Mouse (Mus musculus) midbrain, embryonic 11.5 days (tissue): Measurements from ENCODE around the gene Synrg. TPM values are rescaled to one million over a fixed set of nuclear protein-coding genes. Genes with fewer than 3 reads are reported as not detected.

Experiments
- polyA plus RNA-seq: library from polyadenylated mRNA; unstranded; fragments of >200 nt; fragmentation: Nextera tagmentation; extraction: Ambion mirVana; gene quantifications from 2 replicates; pipeline ENCODE4 v1.2.1, GENCODE M21; 2014

Gene Synrg
- polyA plus RNA-seq, 1 experiment from 2014 or later: 18.8 TPM

Other genes with a start within 250 kb of the Synrg start
- gene Wfdc21, start 217.5 kb upstream of the Synrg start, polyA plus RNA-seq: not detected in 2 replicates
- gene Heatr6, start 210.7 kb upstream of the Synrg start, polyA plus RNA-seq: 30.1 and 31.9 TPM in 2 replicates
- gene Hnf1b, start 114.4 kb upstream of the Synrg start, polyA plus RNA-seq: not detected in 2 replicates
- gene Ddx52, start 22.4 kb upstream of the Synrg start, polyA plus RNA-seq: 50.8 and 58.0 TPM in 2 replicates
- 7.2 and 8.8 TPM in 2 replicates for gene Dusp14, start 104.8 kb downstream of the Synrg start, polyA plus RNA-seq
- 33.7 and 33.9 TPM in 2 replicates for gene Tada2a, start 165.2 kb downstream of the Synrg start, polyA plus RNA-seq
- 29.9 and 32.6 TPM in 2 replicates for gene Acaca, start 165.2 kb downstream of the Synrg start, polyA plus RNA-seq
- gene Gm11437, start 203.0 kb downstream of the Synrg start, polyA plus RNA-seq: not detected in 2 replicates